Mouse (Mus musculus) limb, embryonic 14.5 days (tissue): Measurements from ENCODE around the gene Slc6a9. TPM values are rescaled to one million over a fixed set of nuclear protein-coding genes. Genes with fewer than 3 reads are reported as not detected.

Experiments used
- ATAC-seq: fragments of 200-750 bp; cut with Nextera tagmentation; 2 replicates; pipeline ENCODE4 v1.8.0; 2017; ENCODE audit warnings: low read depth, moderate number of reproducible peaks, moderate TSS enrichment; ENCODE audit not compliant: low FRiP score
- DNase-seq: peaks from one replicate; pipeline ENCODE4 v3.0.0-alpha.2; 2015; ENCODE audit warnings: low spot score
- H3K27ac ChIP-seq: fragments of 300-500 bp; sonication (generic); replicated peaks from 2 replicates; pipeline ENCODE4 v1.5.1; 2014; ENCODE audit warnings: low read depth, mild to moderate bottlenecking, low read length, moderate library complexity, mixed read lengths
- H3K27me3 ChIP-seq: fragments of 300-500 bp; sonication (generic); 2 replicates; pipeline ENCODE4 v1.6.1; 2014; ENCODE audit warnings: low read length, mixed read lengths; ENCODE audit not compliant: control insufficient read depth, insufficient read depth
- H3K36me3 ChIP-seq: fragments of 300-500 bp; sonication (generic); 2 replicates; pipeline ENCODE4 v1.6.1; 2014; ENCODE audit warnings: mild to moderate bottlenecking, low read length, moderate library complexity, mixed read lengths; ENCODE audit not compliant: control insufficient read depth, insufficient read depth
- H3K4me1 ChIP-seq: fragments of 300-500 bp; sonication (generic); 2 replicates; pipeline ENCODE4 v1.6.1; 2014; ENCODE audit warnings: antibody characterized with exemption, low read length, mixed read lengths; ENCODE audit not compliant: control insufficient read depth, insufficient read depth
- H3K4me2 ChIP-seq: fragments of 300-500 bp; sonication (generic); replicated peaks from 2 replicates; pipeline ENCODE4 v1.6.1; 2014; ENCODE audit warnings: low read depth, mild to moderate bottlenecking, low read length, moderate library complexity; ENCODE audit not compliant: severe bottlenecking
- H3K4me3 ChIP-seq: fragments of 300-500 bp; sonication (generic); replicated peaks from 2 replicates; pipeline ENCODE4 v1.5.1; 2014; ENCODE audit warnings: low read length
- H3K9ac ChIP-seq: fragments of 300-500 bp; sonication (generic); 2 replicates; pipeline ENCODE4 v1.6.1; 2014; ENCODE audit warnings: mild to moderate bottlenecking, low read depth, low read length, moderate library complexity; ENCODE audit not compliant: severe bottlenecking
- H3K9me3 ChIP-seq: fragments of 300-500 bp; sonication (generic); 2 replicates; pipeline ENCODE4 v1.6.1; 2016; ENCODE audit warnings: low read length; ENCODE audit not compliant: control insufficient read depth
- POLR2A ChIP-seq: fragments of 200-500 bp; IDR thresholded peaks from 2 replicates; pipeline ENCODE4 v1.8.0; 2012; ENCODE audit warnings: inconsistent platforms, mild to moderate bottlenecking, moderate library complexity, borderline replicate concordance; ENCODE audit not compliant: insufficient read depth, insufficient read length; ENCODE audit errors: extremely low read depth
- WGBS: fragments of 180-500 bp; shearing (Covaris S2); extraction: QIAGEN DNeasy Blood & Tissue Kit; methylation state at CpG from one replicate; pipeline ENCODE4 v1.1.7; 2014; 5-methylcytosine and 5-hydroxymethylcytosine counted together
- polyA plus RNA-seq, 2 experiments: library from polyadenylated mRNA; depleted of rRNA in 1 of 2; stranded (reverse) in 1 of 2; unstranded in 1 of 2; fragments of >200 nt; fragmentation: Nextera tagmentation in 1 of 2; extraction: Ambion mirVana in 1 of 2; gene quantifications; 2 replicates each; pipeline versions ENCODE4 v1.2.1 to v1.2.3; 2012 to 2014

Slc6a9 gene
- polyA plus RNA-seq, 2 experiments = 9.7 to 30.1 TPM

DNA sequence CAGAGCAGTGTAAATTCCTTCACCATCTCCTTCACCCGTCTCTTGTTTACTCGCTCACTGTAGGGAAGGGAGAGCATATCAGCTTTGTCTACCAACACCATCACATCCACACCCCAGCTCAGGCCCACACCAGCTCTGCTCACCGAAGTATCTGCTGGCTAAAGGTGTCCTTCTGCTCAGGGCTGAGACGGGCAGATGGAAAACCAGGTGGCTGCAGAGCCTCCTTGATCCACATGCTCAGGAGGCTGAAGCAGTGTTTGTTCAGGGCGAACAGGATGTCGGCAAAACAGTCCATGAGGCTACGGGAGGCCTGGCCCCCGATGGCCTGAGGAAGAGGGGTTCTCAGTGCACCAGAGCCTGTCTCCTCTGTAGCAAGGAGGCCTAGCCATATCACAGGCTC is 60.3 kb downstream of the Slc6a9 start:
- H3K36me3 ChIP-seq = peaks cover 57% of the 10 kb centered on the region
- 90% methylated on average over 8 of the region's 8 CpGs for WGBS
- peaks cover 6% of the 10 kb centered on the region; the same call in 1 of the 2 replicates for H3K4me1 ChIP-seq

DNA sequence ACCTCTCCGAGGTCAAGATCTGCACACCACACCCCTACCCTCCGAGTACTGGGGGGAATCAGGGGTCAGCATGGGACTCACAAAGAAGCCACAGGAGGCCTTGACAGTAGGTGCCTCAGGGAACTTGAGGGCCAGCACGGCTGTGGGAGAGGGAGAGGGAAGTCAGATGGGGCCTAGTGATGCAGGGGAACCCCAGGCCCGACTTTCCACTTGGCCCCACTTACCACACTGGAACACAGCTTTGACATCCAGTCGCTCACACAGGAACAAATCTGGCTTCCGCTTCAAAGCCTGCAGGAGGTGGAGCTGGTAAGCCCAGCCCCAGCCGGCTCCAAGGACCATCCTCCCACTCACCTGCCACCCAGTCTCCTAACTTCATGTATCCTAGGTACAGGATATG is 61.0 kb downstream of the Slc6a9 start:
- Histone ChIP-seq H3K36me3 (peaks cover 58% of the 10 kb centered on the region), H3K4me3 (no peak overlapping the region), H3K9me3 (no peaks in the 10 kb centered on the region), H3K27me3 (no peaks in the 10 kb centered on the region), H3K4me2 (no peak overlapping the region), H3K9ac (no peak overlapping the region), H3K27ac (no peak overlapping the region), H3K4me1 (peaks cover 6% of the 10 kb centered on the region; the same call in 1 of the 2 replicates)
- no peak for ATAC-seq
- no peak for TF ChIP-seq POLR2A
- DNase-seq = no peak
- 81% methylated on average over 7 of the region's 7 CpGs for WGBS

More for the DNA sequence above, 60.3 kb downstream of the Slc6a9 start:
- Histone ChIP-seq H3K4me3 (no peak overlapping the region), H3K9me3 (no peaks in the 10 kb centered on the region), H3K27me3 (no peaks in the 10 kb centered on the region), H3K27ac (no peak overlapping the region), H3K9ac (no peak overlapping the region), H3K4me2 (no peak overlapping the region)
- DNase-seq (no peak), ATAC-seq (no peak)
- no peak for TF ChIP-seq POLR2A

DNA sequence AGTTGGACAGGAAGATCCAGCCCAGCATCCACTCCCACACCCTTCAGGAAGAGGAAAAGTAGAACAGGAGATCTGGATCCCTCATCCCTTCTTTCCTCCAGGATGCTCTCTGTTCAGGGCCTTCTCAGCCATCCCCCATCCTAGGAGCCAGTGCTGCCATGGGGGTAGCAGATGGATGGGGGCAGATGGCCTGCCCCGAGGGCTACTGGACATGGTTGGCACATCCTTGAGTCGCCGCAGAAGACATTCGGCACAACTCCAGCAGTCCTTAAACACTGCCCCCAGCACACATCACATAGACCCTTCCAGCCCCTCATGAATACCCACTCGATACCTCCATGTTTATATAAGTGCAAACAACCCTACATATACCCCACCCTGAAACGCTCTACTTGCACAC is 61.7 kb downstream of the Slc6a9 start:
- no peak overlapping the region for H3K9ac ChIP-seq
- no peaks in the 10 kb centered on the region for H3K27me3 ChIP-seq
- H3K4me1 ChIP-seq = peaks cover 3% of the 10 kb centered on the region; the same call in 1 of the 2 replicates
- no peaks in the 10 kb centered on the region for H3K9me3 ChIP-seq
- 96% methylated on average over 6 of the region's 6 CpGs for WGBS
- H3K4me2 ChIP-seq = no peak overlapping the region
- ATAC-seq (no peak), DNase-seq (no peak)
- TF ChIP-seq POLR2A = no peak
- no peak overlapping the region for H3K4me3 ChIP-seq
- H3K36me3 ChIP-seq = peaks cover 65% of the 10 kb centered on the region
- H3K27ac ChIP-seq = no peak overlapping the region

DNA sequence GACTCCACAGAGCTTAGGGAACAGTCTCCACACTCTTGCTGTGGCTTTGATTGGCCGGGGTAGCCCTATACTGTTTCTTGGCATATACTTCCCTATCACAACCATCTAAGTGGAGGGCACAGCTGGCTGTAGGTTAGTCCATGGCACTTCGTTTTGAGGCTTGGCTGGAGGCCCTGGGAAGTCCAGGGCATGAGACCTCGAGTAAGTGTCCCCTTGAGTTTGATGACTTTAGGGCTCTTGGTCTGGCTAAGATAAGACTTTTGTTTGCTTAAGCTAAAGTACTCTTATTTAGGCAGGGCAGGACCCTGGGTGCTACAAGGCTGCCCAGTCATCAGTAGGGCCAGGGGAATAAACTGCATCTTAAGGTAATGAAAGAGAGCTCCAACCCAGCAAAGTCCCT is 63.8 kb downstream of the Slc6a9 start:
- Histone ChIP-seq H3K27me3 (no peaks in the 10 kb centered on the region), H3K4me3 (no peak overlapping the region), H3K9me3 (no peaks in the 10 kb centered on the region), H3K4me1 (no peaks in the 10 kb centered on the region), H3K4me2 (no peak overlapping the region), H3K27ac (no peak overlapping the region), H3K36me3 (peaks cover 85% of the 10 kb centered on the region), H3K9ac (no peak overlapping the region)
- 81% methylated on average over 3 of the region's 3 CpGs for WGBS
- ATAC-seq = no peak
- TF ChIP-seq POLR2A = no peak
- DNase-seq = no peak

DNA sequence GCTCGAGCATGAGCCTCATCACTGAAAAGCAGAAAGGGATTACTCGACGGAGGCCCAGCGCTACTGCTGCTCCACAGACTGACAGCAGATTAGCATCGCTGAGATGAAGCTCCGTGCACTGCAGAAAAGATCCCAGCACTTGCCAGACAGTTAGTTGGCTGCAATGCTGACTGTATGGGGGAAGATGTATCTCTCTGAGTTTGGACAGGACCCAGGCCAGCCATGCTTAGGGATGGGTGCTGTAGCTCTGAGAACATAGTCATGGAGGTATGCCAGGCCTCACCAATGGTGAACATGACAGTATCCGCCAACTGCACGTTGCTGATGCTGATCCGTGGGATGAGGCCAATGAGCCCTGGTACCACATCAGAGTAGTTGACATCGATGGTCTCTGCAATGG is 69.8 kb downstream of the Slc6a9 start:
- no peak for TF ChIP-seq POLR2A
- Histone ChIP-seq H3K9ac (no peak overlapping the region), H3K9me3 (no peaks in the 10 kb centered on the region), H3K36me3 (peaks cover 86% of the 10 kb centered on the region), H3K4me1 (no peaks in the 10 kb centered on the region), H3K27me3 (no peaks in the 10 kb centered on the region), H3K27ac (no peak overlapping the region), H3K4me2 (no peak overlapping the region), H3K4me3 (no peak overlapping the region)
- WGBS = 94% methylated on average over 10 of the region's 10 CpGs
- DNase-seq = no peak
- no peak for ATAC-seq

DNA sequence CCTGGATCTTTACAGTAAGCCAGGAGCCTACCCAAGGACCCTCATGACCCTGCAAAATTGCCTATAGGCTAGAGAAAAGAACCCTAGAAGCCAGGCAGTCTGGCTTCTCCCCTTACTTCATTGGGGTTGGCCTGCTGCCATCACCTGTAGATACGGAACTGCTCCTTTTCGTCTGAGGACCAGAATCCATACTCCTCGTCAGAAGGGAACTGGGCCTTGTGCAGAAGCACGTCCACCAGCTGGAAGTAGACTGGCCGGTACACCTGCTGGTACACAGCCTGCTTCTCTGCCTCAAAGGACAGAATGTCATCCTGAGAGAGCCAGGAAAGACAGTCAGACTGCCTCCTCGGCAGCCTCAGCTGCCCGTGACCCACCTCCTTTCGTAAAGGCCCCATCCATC is 70.5 kb downstream of the Slc6a9 start:
- no peak for ATAC-seq
- H3K27me3 ChIP-seq = no peaks in the 10 kb centered on the region
- no peak overlapping the region for H3K4me3 ChIP-seq
- H3K4me1 ChIP-seq = no peaks in the 10 kb centered on the region
- no peak overlapping the region for H3K9ac ChIP-seq
- 88% methylated on average over 7 of the region's 8 CpGs for WGBS
- no peak for DNase-seq
- H3K9me3 ChIP-seq = no peaks in the 10 kb centered on the region
- H3K27ac ChIP-seq = no peak overlapping the region
- no peak overlapping the region for H3K4me2 ChIP-seq
- peaks cover 84% of the 10 kb centered on the region for H3K36me3 ChIP-seq
- TF ChIP-seq POLR2A = no peak
